Mouse (Mus musculus) heart, postnatal 0 days (tissue): Measurements from ENCODE around the gene S1pr5.

Source experiments
- CTCF ChIP-seq: IDR thresholded peaks from 2 replicates; pipeline ENCODE4 v1.5.1; 2016; ENCODE audit warnings: antibody characterized with exemption, control low read depth, low read depth
- EP300 ChIP-seq: IDR thresholded peaks from 2 replicates; pipeline ENCODE4 v1.6.1; 2016; ENCODE audit warnings: antibody characterized with exemption, low read depth

DNA sequence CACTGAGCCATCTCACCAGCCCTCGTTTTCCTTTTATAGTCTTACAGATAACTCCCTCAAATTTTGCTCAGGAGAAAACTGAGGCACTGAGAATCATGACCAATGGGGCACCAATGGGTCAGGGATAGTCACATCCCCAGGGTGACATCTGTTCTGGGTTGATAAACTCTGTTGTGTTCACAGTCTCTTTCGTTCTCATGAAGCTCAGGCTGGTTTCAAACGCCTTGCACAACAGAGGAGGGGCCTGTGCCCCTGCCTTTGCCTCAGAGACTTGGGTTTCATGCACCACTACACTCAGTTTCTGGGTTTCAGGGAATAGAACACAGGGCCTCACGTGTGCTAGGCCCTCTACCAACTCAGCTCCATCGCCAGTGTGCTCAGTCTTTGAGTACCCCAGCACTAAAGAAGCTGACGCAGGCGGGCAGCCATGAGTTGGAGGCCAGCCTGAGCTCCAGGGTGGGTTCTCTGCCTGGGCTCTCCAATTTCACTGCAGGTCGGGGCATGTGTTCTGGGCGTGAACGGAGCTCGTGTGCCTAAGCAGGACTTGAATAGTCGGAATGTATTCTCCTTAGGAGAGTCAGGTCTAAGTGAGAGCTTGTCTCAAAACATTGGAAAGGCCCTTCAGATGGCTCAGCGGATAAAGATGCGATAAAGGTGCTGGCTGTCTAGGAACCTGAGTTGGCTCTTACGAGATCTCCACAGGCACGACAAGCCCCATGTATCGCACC lies 16.2 kb upstream of the S1pr5 start:
- no peak for TF ChIP-seq CTCF
- TF ChIP-seq EP300 = no peak
